Mouse (Mus musculus) lung, postnatal 25 days (tissue): Measurements from ENCODE around the gene Mis18bp1.
A peak's percentile ranks its signal among the peaks of the same experiment; 100 is the strongest.
"Not testable (repeated sequence)": the region's sequence is repeated elsewhere in the genome, so short reads cannot be mapped to it uniquely, and the experiment has no call there.

ENCODE experiments used
- DNase-seq: peaks from one replicate; pipeline ENCODE4 v3.0.0; 2022; ENCODE audit warnings: low spot score

Mis18bp1 gene

GRCm38 (mm10) chr12:65172021-65172951 lies at the start of gene Mis18bp1:
Gene Mis18bp1, minus strand, starts transcription at chr12:65172604.
- peak; percentile 96 for DNase-seq

DNA sequence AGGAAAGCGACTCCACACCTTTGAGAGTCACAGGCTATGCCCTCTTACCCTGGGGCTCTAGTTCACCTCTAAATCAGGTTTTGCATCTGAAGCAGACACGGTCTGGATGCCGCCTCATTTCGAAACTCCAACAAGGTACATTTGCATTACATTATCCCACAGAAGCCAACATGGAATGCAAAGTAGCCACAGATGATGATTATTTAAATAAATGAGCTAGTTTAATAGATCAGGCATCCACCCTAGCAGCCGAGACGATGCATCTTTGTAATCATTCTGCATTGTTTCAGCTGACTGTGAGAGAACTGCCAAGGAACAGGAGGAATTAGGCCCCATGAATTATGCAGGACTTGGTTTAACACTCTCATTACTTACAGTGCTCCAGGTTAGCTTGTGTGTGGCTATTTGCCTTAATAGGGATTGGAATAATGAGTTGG lies 44.0 kb upstream of the Mis18bp1 start:
- no peak for DNase-seq

DNA sequence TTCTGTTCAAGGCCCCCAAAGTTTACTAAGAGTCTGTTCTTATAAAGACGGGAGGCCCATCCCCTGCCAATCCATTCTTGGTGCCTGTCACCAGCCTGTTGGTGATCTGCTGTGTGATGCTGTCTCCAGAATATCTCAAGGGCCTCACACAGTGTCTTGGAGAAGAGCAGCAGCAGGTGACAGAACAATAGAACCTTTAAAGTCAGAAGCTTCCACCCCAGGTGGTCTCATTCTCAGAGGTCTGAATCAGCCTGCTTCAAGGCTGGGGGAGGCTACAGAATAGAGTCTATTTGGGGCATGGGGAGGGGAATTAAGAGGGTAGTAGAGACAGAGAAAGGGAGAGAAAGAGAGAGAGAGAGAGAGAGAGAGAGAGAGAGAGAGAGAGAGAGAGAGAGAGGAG lies 34.0 kb upstream of the Mis18bp1 start:
- DNase-seq, result no peak

DNA sequence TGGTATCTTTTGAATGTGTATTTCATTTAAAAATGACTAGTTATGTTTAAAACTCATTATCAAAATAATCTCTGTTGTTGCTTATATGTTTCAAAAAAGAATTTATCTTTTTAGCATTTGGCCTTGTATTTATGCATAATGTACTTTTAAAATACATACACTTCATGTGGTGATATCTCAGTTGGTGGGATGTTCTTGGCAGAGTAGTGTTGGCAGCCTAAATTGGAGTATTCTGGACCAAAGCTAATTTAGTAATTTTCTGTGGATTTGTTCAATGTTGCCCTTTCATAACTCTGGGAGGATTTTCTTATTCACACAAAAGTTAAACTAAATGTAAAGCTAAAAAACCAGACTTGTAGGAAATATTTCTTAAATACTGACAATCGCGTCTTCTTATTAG lies 29.4 kb upstream of the Mis18bp1 start:
- no peak for DNase-seq

GRCm38 (mm10) chr12:65194003-65194530 lies 21.7 kb upstream of the Mis18bp1 start:
- no peak for DNase-seq

GRCm38 (mm10) chr12:65189213-65189612 lies 16.8 kb upstream of the Mis18bp1 start:
- DNase-seq, result no peak

DNA sequence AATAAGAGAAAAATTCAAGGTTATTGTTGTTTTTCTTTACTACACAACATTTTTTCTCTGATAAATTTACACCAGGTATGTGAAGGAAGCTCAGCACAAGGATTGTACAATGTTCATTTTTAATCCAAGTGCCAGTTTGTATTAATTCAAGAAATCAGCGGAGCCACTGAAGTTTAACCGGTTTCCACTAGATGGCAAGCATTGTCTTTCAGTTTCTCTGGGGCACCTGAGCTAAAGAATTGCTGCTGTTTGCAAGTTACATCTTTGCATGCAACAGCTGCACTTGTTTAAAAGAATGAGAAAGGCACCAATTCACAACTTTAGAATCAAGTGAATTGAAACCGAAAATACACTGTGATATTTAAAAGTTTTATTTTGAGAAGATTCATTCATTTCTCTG lies 15.0 kb upstream of the Mis18bp1 start:
- DNase-seq, result no peak

DNA sequence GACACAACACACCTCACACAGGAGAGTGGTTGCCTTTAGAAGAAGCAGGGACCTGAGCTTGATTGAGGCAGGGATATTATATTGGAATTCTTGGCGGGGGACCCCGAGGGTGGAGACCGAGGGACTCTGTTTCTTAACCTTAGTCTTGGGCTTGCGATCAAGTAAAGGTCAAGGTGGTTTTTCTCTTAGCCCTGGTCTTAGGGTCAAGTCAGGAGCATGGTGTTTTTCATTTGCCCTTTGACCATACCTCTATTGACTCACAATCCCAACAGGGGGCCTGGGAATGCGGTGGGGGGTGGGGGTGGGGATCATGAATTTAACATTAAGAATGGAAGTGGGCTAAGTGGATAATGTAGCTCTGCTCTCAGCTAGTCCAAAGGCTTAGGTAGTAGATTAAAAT lies 1.3 kb upstream of the Mis18bp1 start:
- DNase-seq, result no peak

GRCm38 (mm10) chr12:65172959-65173358 lies 555 bp upstream of the Mis18bp1 start:
- peak; percentile 64 for DNase-seq

DNA sequence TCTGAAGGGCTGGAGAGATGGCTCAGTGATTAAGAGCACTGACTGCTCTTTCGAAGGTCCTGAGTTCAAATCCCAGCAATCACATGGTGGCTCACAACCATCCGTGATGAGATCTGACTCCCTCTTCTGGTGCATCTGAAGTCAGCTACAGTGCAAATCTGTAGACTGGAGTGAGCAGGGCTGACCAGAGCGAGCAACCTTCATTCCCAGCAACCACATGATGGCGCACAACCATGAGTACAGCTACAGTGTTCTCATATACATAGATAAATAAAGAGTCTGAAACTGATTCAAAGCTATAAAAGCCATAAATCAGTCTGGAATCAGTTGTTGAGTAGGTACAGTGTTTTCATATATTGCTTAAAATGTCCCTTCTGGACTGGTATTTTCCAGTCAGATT lies 36.3 kb downstream of the Mis18bp1 start:
- not testable (repeated sequence) for DNase-seq

DNA sequence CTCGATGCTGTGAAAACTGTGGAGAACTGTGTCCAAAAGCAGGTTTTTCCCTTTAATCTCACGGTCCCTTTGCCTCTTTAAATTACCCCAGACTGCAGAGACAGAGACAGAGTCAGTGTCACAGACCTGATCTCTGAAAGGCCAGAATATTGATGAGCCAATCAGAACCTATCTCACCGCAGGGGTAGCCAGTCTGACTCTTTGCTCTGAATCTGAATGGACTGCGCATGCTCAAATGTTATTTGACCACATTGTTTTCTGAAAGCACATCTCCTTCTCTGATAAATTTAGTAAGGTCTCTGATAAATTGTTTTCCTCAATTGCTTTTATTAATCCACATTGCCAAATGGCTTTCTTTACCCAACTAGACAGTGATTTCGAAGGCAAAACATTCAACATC lies 53.0 kb downstream of the Mis18bp1 start:
- no peak for DNase-seq

DNA sequence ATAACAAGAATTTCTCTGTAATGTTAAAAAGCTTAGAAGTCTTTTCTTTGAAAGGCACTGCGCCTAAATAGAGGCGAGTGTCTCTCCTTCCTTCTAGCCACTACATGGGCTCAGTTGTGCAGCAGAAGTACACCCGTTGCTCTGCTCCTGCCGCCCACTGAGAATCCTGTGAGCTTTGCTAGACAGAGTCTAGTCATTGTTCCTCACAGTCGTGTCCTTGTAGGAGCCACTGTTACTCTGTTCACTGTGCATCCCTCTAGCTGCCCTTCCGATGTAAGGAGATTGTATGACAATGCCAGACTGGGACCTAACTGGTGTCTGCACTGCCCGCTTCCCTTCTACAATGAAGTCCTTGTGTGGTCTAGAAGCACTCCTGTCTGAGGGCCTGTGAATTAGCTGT lies 53.4 kb downstream of the Mis18bp1 start:
- DNase-seq, result no peak

DNA sequence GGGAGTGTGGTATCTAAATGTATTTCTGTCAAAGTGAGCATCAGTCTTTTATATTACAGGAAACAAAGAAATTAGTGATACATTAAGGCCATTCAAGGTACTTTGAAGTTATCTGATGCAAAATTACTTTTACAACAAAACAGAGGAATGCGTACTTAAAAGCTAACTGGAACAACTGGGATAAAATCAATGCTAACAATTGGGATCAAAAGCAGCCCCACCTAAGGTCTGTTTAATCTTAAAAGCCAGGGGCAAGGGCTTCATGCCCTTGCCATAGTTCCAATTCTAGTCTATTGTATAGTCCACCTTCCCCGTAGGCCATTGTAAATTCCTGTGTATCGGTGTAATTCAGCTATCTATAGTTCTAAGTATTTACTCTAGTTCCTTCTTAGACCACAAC lies 57.4 kb downstream of the Mis18bp1 start:
- DNase-seq, result not testable (repeated sequence)

GRCm38 (mm10) chr12:65113925-65114324 lies 58.5 kb downstream of the Mis18bp1 start:
- no peak for DNase-seq

GRCm38 (mm10) chr12:65112811-65113210 lies 59.6 kb downstream of the Mis18bp1 start:
- DNase-seq, result no peak

DNA sequence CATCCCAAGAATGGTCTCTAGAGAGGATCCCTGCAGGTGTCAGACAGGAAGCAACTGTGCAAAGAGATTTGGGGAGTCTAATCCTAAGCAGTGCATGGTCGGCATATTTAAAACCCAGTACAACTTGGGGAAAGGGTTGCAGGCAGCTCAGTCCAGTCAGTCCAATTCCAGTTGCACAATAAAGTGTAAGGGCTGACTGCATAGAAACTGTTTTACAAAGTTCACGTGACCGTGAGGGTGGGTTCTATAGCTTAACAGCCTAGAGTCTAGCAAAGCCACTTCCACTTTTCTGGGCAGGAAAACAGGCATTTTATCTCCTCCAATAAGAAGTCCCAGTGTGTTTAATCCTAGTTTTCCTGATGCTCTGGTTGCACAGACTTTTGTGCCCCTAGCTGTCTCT lies 60.9 kb downstream of the Mis18bp1 start:
- DNase-seq, result no peak

DNA sequence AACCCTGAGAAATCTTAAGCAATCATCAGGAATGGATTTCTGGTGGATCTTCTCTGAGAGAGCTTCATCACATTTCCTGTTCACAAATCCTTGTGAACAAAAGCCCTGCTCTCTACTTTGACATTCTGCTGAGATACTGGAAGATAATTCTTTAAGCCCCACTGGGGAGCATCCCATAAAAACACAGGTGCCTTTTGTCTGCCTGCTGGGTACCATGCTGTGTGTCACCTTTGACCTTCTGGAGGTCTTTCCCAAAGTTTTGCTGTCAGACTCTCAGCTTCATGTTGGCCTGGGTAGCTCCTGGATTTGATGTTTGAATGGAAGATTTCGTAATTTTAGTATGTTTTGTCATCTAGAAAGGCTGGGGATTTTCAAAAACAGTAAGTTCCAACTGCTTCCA lies 63.7 kb downstream of the Mis18bp1 start:
- no peak for DNase-seq
